Comparison of ENCODE assay signal across 10 mouse cellular contexts in the genomic region with DNA sequence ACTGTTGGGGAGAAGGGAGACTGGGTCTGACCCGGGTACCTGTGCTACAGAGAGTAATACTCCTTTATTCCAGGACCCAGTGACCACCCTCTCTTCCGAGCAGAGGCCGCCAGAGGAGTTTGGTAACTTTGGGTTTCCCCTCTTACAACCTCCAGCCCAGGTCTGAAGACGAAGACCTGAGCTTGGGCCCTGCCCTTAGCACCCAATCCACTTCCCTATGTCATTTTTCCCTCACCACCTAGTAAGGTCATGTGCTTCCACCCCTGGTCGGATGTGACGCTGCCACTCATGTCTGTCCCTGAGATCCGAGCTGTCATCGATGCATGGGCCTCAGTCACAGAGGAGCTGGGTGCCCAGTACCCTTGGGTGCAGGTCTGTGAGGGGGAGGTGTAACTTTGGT. TPM values are rescaled to one million over a fixed set of nuclear protein-coding genes. Genes with fewer than 3 reads are reported as not detected.
DNase-seq lines count a peak whose midpoint lies in the region; ATAC-seq and TF ChIP-seq lines count a peak whose summit lies in the region.
"Had no signal": no experiment of that assay in that cellular context is flagged by ENCODE, and none has a peak within 500 bp of the region (broad histone marks: within the 10 kb centered on the region; RNA-seq: fewer than 3 reads in every experiment).

No protein-coding gene starts in this region.

- no peak for ATAC-seq in heart, embryonic 12.5 days (ENCODE audit: insufficient number of reproducible peaks, low FRiP score)
- no peak for ATAC-seq in G1E (ENCODE audit: extremely low read depth, insufficient number of reproducible peaks, low FRiP score, poor library complexity, severe bottlenecking)
- ATAC-seq in forebrain, embryonic 16.5 days = no peak
- ATAC-seq in liver, postnatal 0 days = no peak

- 79% methylated on average over 8 of the region's 8 CpGs for WGBS in heart, embryonic 12.5 days
- WGBS in forebrain, embryonic 16.5 days = 77% methylated on average over 8 of the region's 8 CpGs
- WGBS in liver, postnatal 0 days (ENCODE audit: insufficient replicate concordance) = 70% methylated on average over 8 of the region's 8 CpGs

- TF ChIP-seq EP300 in liver, postnatal 0 days (IDR thresholded peaks at IDR 0.05; ENCODE audit: low read depth) = no peak

- peaks cover 38% of the 10 kb centered on the region for H3K4me1 ChIP-seq in heart, embryonic 12.5 days (replicated peaks)
- peaks cover 50% of the 10 kb centered on the region for H3K4me1 ChIP-seq in G1E (ENCODE audit: insufficient read depth, low read depth, low read length)
- peaks cover 26% of the 10 kb centered on the region for H3K4me1 ChIP-seq in forebrain, embryonic 16.5 days (replicated peaks; ENCODE audit: control insufficient read depth, insufficient read depth, low read length)
- peaks cover 29% of the 10 kb centered on the region for H3K4me1 ChIP-seq in liver, postnatal 0 days (ENCODE audit: insufficient read depth)

- peak overlapping the region; percentile 73 for H3K4me3 ChIP-seq in heart, embryonic 12.5 days
- peak overlapping the region; percentile 89 for H3K4me3 ChIP-seq in G1E (ENCODE audit: low read depth, low read length)
- peak overlapping the region; percentile 73 for H3K4me3 ChIP-seq in forebrain, embryonic 16.5 days (replicated peaks; ENCODE audit: low read length)
- peak overlapping the region; percentile 61 for H3K4me3 ChIP-seq in liver, postnatal 0 days (ENCODE audit: low read depth, low read length)

- peak overlapping the region; percentile 82 for H3K9ac ChIP-seq in heart, embryonic 12.5 days
- peak overlapping the region; percentile 71; the same call in 1 of the 2 replicates for H3K9ac ChIP-seq in forebrain, embryonic 16.5 days (replicated peaks; ENCODE audit: low read depth, low read length)
- H3K9ac ChIP-seq in liver, postnatal 0 days (replicated peaks) = peak overlapping the region; percentile 78

- H3K9me3 ChIP-seq in heart, embryonic 12.5 days (replicated peaks) = no peaks in the 10 kb centered on the region
- H3K9me3 ChIP-seq in G1E (replicated peaks) = no peaks in the 10 kb centered on the region
- H3K9me3 ChIP-seq in forebrain, embryonic 16.5 days (ENCODE audit: control insufficient read depth, low read length) = no peaks in the 10 kb centered on the region
- no peaks in the 10 kb centered on the region for H3K9me3 ChIP-seq in liver, postnatal 0 days (ENCODE audit: low read length)

- intact Hi-C loops in heart, postnatal 25 days (cut with DNase I) = loop anchor here (2.0 kb wide), 1 partner anchor 16 kb away; no protein-coding TSS in a partner anchor
- intact Hi-C loops in left cerebral cortex, postnatal 14 days (cut with DNase I) = no loop called here

- H3K27me3 ChIP-seq in heart, embryonic 12.5 days (replicated peaks) = no peaks in the 10 kb centered on the region
- no peaks in the 10 kb centered on the region for H3K27me3 ChIP-seq in G1E (ENCODE audit: insufficient read depth, low read length)
- no peaks in the 10 kb centered on the region for H3K27me3 ChIP-seq in forebrain, embryonic 16.5 days (replicated peaks; ENCODE audit: control insufficient read depth, insufficient read depth, low read length)
- H3K27me3 ChIP-seq in liver, postnatal 0 days (ENCODE audit: insufficient read depth, low read length) = no peaks in the 10 kb centered on the region
- H3K27me3 ChIP-seq: Patski had no signal

- TF ChIP-seq CTCF in G1E (IDR thresholded peaks at IDR 0.05; ENCODE audit: low read depth, low read length) = no peak
- TF ChIP-seq CTCF in liver, postnatal 0 days (IDR thresholded peaks at IDR 0.05; ENCODE audit: low read depth) = no peak

- H3K36me3 ChIP-seq in heart, embryonic 12.5 days = peaks cover 22% of the 10 kb centered on the region
- peaks cover 41% of the 10 kb centered on the region for H3K36me3 ChIP-seq in G1E (replicated peaks)
- no peaks in the 10 kb centered on the region for H3K36me3 ChIP-seq in forebrain, embryonic 16.5 days (ENCODE audit: control insufficient read depth, insufficient read depth)
- peaks cover 12% of the 10 kb centered on the region for H3K36me3 ChIP-seq in liver, postnatal 0 days (replicated peaks; ENCODE audit: insufficient read depth, low read length)

- DNase-seq in heart, postnatal 25 days (ENCODE audit: low spot score) = no peak
- DNase-seq in G1E (ENCODE audit: low spot score) = no peak
- no peak for DNase-seq in liver, postnatal 0 days
- DNase-seq in spleen, postnatal 14 days (ENCODE audit: low spot score in 2 of 2) = no peak
- no peak for DNase-seq in layer of hippocampus, postnatal 36 days
- DNase-seq in left cerebral cortex, postnatal 14 days (ENCODE audit: low spot score in 2 of 2) = no peak

- no peak overlapping the region; the same call in 1 of the 2 replicates for H3K27ac ChIP-seq in heart, embryonic 12.5 days (ENCODE audit: poor library complexity, severe bottlenecking)
- no peak overlapping the region for H3K27ac ChIP-seq in forebrain, embryonic 16.5 days (ENCODE audit: low read length)
- no peak overlapping the region for H3K27ac ChIP-seq in liver, postnatal 0 days (ENCODE audit: low read depth)

- peak overlapping the region; percentile 76 for H3K4me2 ChIP-seq in heart, embryonic 12.5 days
- peak overlapping the region; percentile 93 for H3K4me2 ChIP-seq in forebrain, embryonic 16.5 days (ENCODE audit: low read length)
- peak overlapping the region; percentile 82 for H3K4me2 ChIP-seq in liver, postnatal 0 days (ENCODE audit: low read depth, low read length)

RNA-seq across cellular contexts. Expression of a gene that starts 0.5 kb away (rescaled TPM):
- 61.2 and 62.1 TPM in 2 replicates for polyA plus RNA-seq in heart, embryonic 12.5 days (2016; fragmentation: Nextera tagmentation; extraction: Ambion mirVana)
- total RNA-seq in heart, postnatal 25 days (2021) = 10 to 100 TPM; 18.0 to 19.6 TPM
- 53.4 and 57.8 TPM in 2 replicates for total RNA-seq in G1E (2014; fragmentation: Nextera tagmentation)
- total RNA-seq in G1E (2017) = 36.0 and 39.1 TPM in 2 replicates
- polyA plus RNA-seq in G1E (2012) = 32.8 and 54.3 TPM in 2 replicates
- 48.0 and 55.8 TPM in 2 replicates for polyA plus RNA-seq in forebrain, embryonic 16.5 days (2015; fragmentation: Nextera tagmentation; extraction: Ambion mirVana)
- polyA plus RNA-seq in liver, postnatal 0 days (2015; fragmentation: Nextera tagmentation; extraction: Ambion mirVana) = 73.2 and 77.7 TPM in 2 replicates
- 10 to 100 TPM; 38.6 to 41.1 TPM for total RNA-seq in layer of hippocampus, postnatal 36 days (2021)
- total RNA-seq in left cerebral cortex, postnatal 14 days (2021) = 10 to 100 TPM; 67.8 to 83.8 TPM

RNA-seq across cellular contexts. Expression of a gene that starts 1.4 kb away (rescaled TPM):
- 54.6 and 57.0 TPM in 2 replicates for polyA plus RNA-seq in heart, embryonic 12.5 days (2016; fragmentation: Nextera tagmentation; extraction: Ambion mirVana)
- total RNA-seq in heart, postnatal 25 days (2021) = 10 to 100 TPM; 52.1 to 52.9 TPM
- total RNA-seq in G1E (2014; fragmentation: Nextera tagmentation) (43.9 and 58.2 TPM in 2 replicates), G1E (2017) (34.2 and 37.7 TPM in 2 replicates)
- 41.0 and 52.4 TPM in 2 replicates for polyA plus RNA-seq in G1E (2012)
- polyA plus RNA-seq in forebrain, embryonic 16.5 days (2015; fragmentation: Nextera tagmentation; extraction: Ambion mirVana) = 21.2 and 30.2 TPM in 2 replicates
- 40.9 and 46.2 TPM in 2 replicates for polyA plus RNA-seq in liver, postnatal 0 days (2015; fragmentation: Nextera tagmentation; extraction: Ambion mirVana)
- total RNA-seq in layer of hippocampus, postnatal 36 days (2021) = 10 to 100 TPM; 51.5 to 52.1 TPM
- total RNA-seq in left cerebral cortex, postnatal 14 days (2021) = 100 to 1,000 TPM; 103 to 118 TPM

RNA-seq across cellular contexts. Expression of a gene that starts 17.6 kb away (rescaled TPM):
- polyA plus RNA-seq in heart, embryonic 12.5 days (2016; fragmentation: Nextera tagmentation; extraction: Ambion mirVana) = 45.8 and 47.5 TPM in 2 replicates
- 10 to 100 TPM; 11.6 to 17.2 TPM for total RNA-seq in heart, postnatal 25 days (2021)
- total RNA-seq in G1E (2014; fragmentation: Nextera tagmentation) (2.3 TPM in 1 of 2 replicates, not detected in the other), G1E (2017) (not detected in 2 replicates)
- polyA plus RNA-seq in G1E (2012) = 1.2 TPM in 1 of 2 replicates, not detected in the other
- 199 and 219 TPM in 2 replicates for polyA plus RNA-seq in forebrain, embryonic 16.5 days (2015; fragmentation: Nextera tagmentation; extraction: Ambion mirVana)
- polyA plus RNA-seq in liver, postnatal 0 days (2015; fragmentation: Nextera tagmentation; extraction: Ambion mirVana) = 10.1 and 11.7 TPM in 2 replicates
- 100 to 1,000 TPM; 137 to 138 TPM for total RNA-seq in layer of hippocampus, postnatal 36 days (2021)
- 100 to 1,000 TPM; 294 to 318 TPM for total RNA-seq in left cerebral cortex, postnatal 14 days (2021)

RNA-seq across cellular contexts. Expression of a gene that starts 25.5 kb away (rescaled TPM):
- polyA plus RNA-seq in heart, embryonic 12.5 days (2016; fragmentation: Nextera tagmentation; extraction: Ambion mirVana) = not detected in 2 replicates
- not detected for total RNA-seq in heart, postnatal 25 days (2021)
- not detected in 2 replicates for total RNA-seq in G1E (2014; fragmentation: Nextera tagmentation)
- total RNA-seq in G1E (2017) = 0.12 TPM in 1 of 2 replicates, not detected in the other
- polyA plus RNA-seq in G1E (2012) = not detected in 2 replicates
- polyA plus RNA-seq in forebrain, embryonic 16.5 days (2015; fragmentation: Nextera tagmentation; extraction: Ambion mirVana) = not detected in 2 replicates
- not detected in 2 replicates for polyA plus RNA-seq in liver, postnatal 0 days (2015; fragmentation: Nextera tagmentation; extraction: Ambion mirVana)
- not detected for total RNA-seq in layer of hippocampus, postnatal 36 days (2021)
- under 1 TPM; 0.38 to 0.48 TPM for total RNA-seq in left cerebral cortex, postnatal 14 days (2021)
- polyA plus RNA-seq: inflammation-experienced regulatory T-cells, adult 6 months had no signal

RNA-seq across cellular contexts. Expression of a gene that starts 33.5 kb away (rescaled TPM):
- polyA plus RNA-seq in heart, embryonic 12.5 days (2016; fragmentation: Nextera tagmentation; extraction: Ambion mirVana) = 113 and 118 TPM in 2 replicates
- 10 to 100 TPM; 74.8 to 79.9 TPM for total RNA-seq in heart, postnatal 25 days (2021)
- total RNA-seq in G1E (2014; fragmentation: Nextera tagmentation) (95.3 and 110 TPM in 2 replicates), G1E (2017) (133 and 178 TPM in 2 replicates)
- 187 and 274 TPM in 2 replicates for polyA plus RNA-seq in G1E (2012)
- 304 and 315 TPM in 2 replicates for polyA plus RNA-seq in forebrain, embryonic 16.5 days (2015; fragmentation: Nextera tagmentation; extraction: Ambion mirVana)
- 64.0 and 65.2 TPM in 2 replicates for polyA plus RNA-seq in liver, postnatal 0 days (2015; fragmentation: Nextera tagmentation; extraction: Ambion mirVana)
- total RNA-seq in layer of hippocampus, postnatal 36 days (2021) = 100 to 1,000 TPM; 143 to 154 TPM
- 100 to 1,000 TPM; 201 to 217 TPM for total RNA-seq in left cerebral cortex, postnatal 14 days (2021)

Comparison
In these comparisons a context has a peak if more than half of its experiments do, and no peak if none do; other contexts are left out.
1. RNA of a gene that starts 17.6 kb away (total RNA-seq): 294 to 318 TPM in left cerebral cortex, postnatal 14 days and 137 to 138 TPM in layer of hippocampus, postnatal 36 days; 11.6 to 17.2 TPM in heart, postnatal 25 days and 2.3 TPM in G1E; every median in the first group is over 4 times any median in the second.
2. Peak in every context shown above with its lines, with median percentiles within 50 percentile points of each other: H3K4me2 ChIP-seq, H3K4me3 ChIP-seq and H3K9ac ChIP-seq.